Mouse (Mus musculus): Measurements from ENCODE around the gene Ksr2. TPM values are rescaled to one million over a fixed set of nuclear protein-coding genes. Genes with fewer than 3 reads are reported as not detected.

Gene Ksr2
- polyA plus RNA-seq, 1 experiment from 2014 or later: 0.35 TPM

GRCm38 (mm10) chr5:117458899-117459298 lies 45.1 kb downstream of the Ksr2 start:
- no peak for ATAC-seq (replicated peaks; ENCODE audit: insufficient number of reproducible peaks, low FRiP score, low TSS enrichment, low read depth)
- no peak overlapping the region for H3K4me3 ChIP-seq (ENCODE audit: low read depth, low read length)
- WGBS: 77% methylated on average over 9 of the region's 9 CpGs
- no peaks in the 10 kb centered on the region for H3K36me3 ChIP-seq (replicated peaks; ENCODE audit: control insufficient read depth, insufficient read depth, low read depth, low read length)
- no peak overlapping the region for H3K9ac ChIP-seq (replicated peaks; ENCODE audit: low read length)
- no peaks in the 10 kb centered on the region for H3K27me3 ChIP-seq (ENCODE audit: control insufficient read depth, insufficient read depth, low read length)
- H3K4me2 ChIP-seq (ENCODE audit: low read depth, low read length): no peak overlapping the region
- no peaks in the 10 kb centered on the region for H3K9me3 ChIP-seq (replicated peaks; ENCODE audit: control insufficient read depth, low read length)
- no peak for DNase-seq (ENCODE audit: low spot score)
- no peak overlapping the region for H3K27ac ChIP-seq (replicated peaks; ENCODE audit: low read depth, low read length)
- no peaks in the 10 kb centered on the region for H3K4me1 ChIP-seq (ENCODE audit: control insufficient read depth, insufficient read depth, low read length)

DNA sequence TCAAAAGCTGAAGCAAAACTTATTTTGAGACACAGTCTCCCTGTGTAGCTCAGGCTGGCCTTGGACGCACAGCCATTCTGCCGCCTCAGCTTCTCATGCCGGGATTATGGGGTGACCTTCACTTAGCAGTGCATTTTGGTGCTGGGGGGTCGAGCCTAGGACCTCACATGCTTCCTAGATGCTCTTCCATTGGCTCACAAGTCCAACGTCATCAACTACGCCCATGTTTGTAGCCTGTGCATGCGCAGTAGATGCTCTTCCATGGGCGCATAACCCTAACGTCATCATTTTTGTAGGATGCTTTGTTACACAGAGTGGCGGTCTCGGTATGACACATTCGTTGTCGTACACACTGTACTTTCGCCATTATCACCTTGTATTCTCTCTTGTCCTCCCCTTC lies 46.5 kb downstream of the Ksr2 start:
- 91% methylated on average over 14 of the region's 14 CpGs for WGBS
- Histone ChIP-seq H3K9ac (replicated peaks; ENCODE audit: low read length) (no peak overlapping the region), H3K4me2 (ENCODE audit: low read depth, low read length) (no peak overlapping the region), H3K27me3 (ENCODE audit: control insufficient read depth, insufficient read depth, low read length) (no peaks in the 10 kb centered on the region), H3K36me3 (replicated peaks; ENCODE audit: control insufficient read depth, insufficient read depth, low read depth, low read length) (no peaks in the 10 kb centered on the region), H3K4me3 (ENCODE audit: low read depth, low read length) (no peak overlapping the region), H3K4me1 (ENCODE audit: control insufficient read depth, insufficient read depth, low read length) (no peaks in the 10 kb centered on the region), H3K9me3 (replicated peaks; ENCODE audit: control insufficient read depth, low read length) (no peaks in the 10 kb centered on the region), H3K27ac (replicated peaks; ENCODE audit: low read depth, low read length) (no peak overlapping the region)
- no peak for ATAC-seq (replicated peaks; ENCODE audit: insufficient number of reproducible peaks, low FRiP score, low TSS enrichment, low read depth)
- no peak for DNase-seq (ENCODE audit: low spot score)

DNA sequence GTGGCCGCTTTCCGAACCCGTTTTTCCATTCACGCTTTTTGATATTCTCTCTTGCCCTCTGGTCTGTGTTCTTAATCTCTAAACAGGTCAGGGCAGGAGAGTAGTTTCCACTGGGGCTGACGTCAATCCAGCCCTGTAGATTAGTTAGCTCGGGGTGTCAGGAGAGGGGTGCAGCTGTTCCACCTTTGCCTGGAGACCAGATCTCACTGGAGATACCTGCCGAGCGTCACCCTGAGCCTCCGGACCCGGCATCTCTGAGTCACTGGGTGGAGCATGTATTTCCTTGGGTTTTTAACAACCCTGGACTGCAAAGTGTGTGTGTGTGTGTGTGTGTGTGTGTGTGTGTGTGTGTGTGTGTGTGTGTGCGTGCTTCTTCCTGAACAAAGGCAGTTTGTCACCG lies 53.3 kb downstream of the Ksr2 start:
- 85% methylated on average over 12 of the region's 12 CpGs for WGBS
- no peaks in the 10 kb centered on the region for H3K27me3 ChIP-seq (ENCODE audit: control insufficient read depth, insufficient read depth, low read length)
- H3K27ac ChIP-seq (replicated peaks; ENCODE audit: low read depth, low read length): no peak overlapping the region
- H3K36me3 ChIP-seq (replicated peaks; ENCODE audit: control insufficient read depth, insufficient read depth, low read depth, low read length): no peaks in the 10 kb centered on the region
- H3K9ac ChIP-seq (replicated peaks; ENCODE audit: low read length): no peak overlapping the region
- no peaks in the 10 kb centered on the region for H3K4me1 ChIP-seq (ENCODE audit: control insufficient read depth, insufficient read depth, low read length)
- H3K4me3 ChIP-seq (ENCODE audit: low read depth, low read length): no peak overlapping the region
- no peak for DNase-seq (ENCODE audit: low spot score)
- no peak for ATAC-seq (replicated peaks; ENCODE audit: insufficient number of reproducible peaks, low FRiP score, low TSS enrichment, low read depth)
- H3K9me3 ChIP-seq (replicated peaks; ENCODE audit: control insufficient read depth, low read length): no peaks in the 10 kb centered on the region
- no peak overlapping the region for H3K4me2 ChIP-seq (ENCODE audit: low read depth, low read length)

GRCm38 (mm10) chr5:117468961-117469360 lies 55.2 kb downstream of the Ksr2 start:
- Histone ChIP-seq H3K36me3 (replicated peaks; ENCODE audit: control insufficient read depth, insufficient read depth, low read depth, low read length) (no peaks in the 10 kb centered on the region), H3K27ac (replicated peaks; ENCODE audit: low read depth, low read length) (no peak overlapping the region), H3K9ac (replicated peaks; ENCODE audit: low read length) (no peak overlapping the region), H3K4me3 (ENCODE audit: low read depth, low read length) (no peak overlapping the region), H3K9me3 (replicated peaks; ENCODE audit: control insufficient read depth, low read length) (no peaks in the 10 kb centered on the region), H3K4me2 (ENCODE audit: low read depth, low read length) (no peak overlapping the region), H3K27me3 (ENCODE audit: control insufficient read depth, insufficient read depth, low read length) (no peaks in the 10 kb centered on the region), H3K4me1 (ENCODE audit: control insufficient read depth, insufficient read depth, low read length) (no peaks in the 10 kb centered on the region)
- DNase-seq (ENCODE audit: low spot score) (no peak), ATAC-seq (replicated peaks; ENCODE audit: insufficient number of reproducible peaks, low FRiP score, low TSS enrichment, low read depth) (no peak)
- 84% methylated on average over 4 of the region's 4 CpGs for WGBS

- ATAC-seq (replicated peaks; ENCODE audit: insufficient number of reproducible peaks, low FRiP score, low TSS enrichment, low read depth): no peak
- H3K4me3 ChIP-seq (ENCODE audit: low read depth, low read length): no peak overlapping the region
Measured at GRCm38 (mm10) chr5:117469572-117469971, 55.8 kb downstream of the Ksr2 start.

GRCm38 (mm10) chr5:117481162-117481561 lies 67.4 kb downstream of the Ksr2 start:
- Histone ChIP-seq H3K9me3 (replicated peaks; ENCODE audit: control insufficient read depth, low read length) (no peaks in the 10 kb centered on the region), H3K27ac (replicated peaks; ENCODE audit: low read depth, low read length) (no peak overlapping the region), H3K4me3 (ENCODE audit: low read depth, low read length) (no peak overlapping the region), H3K4me2 (ENCODE audit: low read depth, low read length) (no peak overlapping the region), H3K27me3 (ENCODE audit: control insufficient read depth, insufficient read depth, low read length) (no peaks in the 10 kb centered on the region), H3K9ac (replicated peaks; ENCODE audit: low read length) (no peak overlapping the region), H3K4me1 (ENCODE audit: control insufficient read depth, insufficient read depth, low read length) (no peaks in the 10 kb centered on the region), H3K36me3 (replicated peaks; ENCODE audit: control insufficient read depth, insufficient read depth, low read depth, low read length) (no peaks in the 10 kb centered on the region)
- DNase-seq (ENCODE audit: low spot score) (no peak), ATAC-seq (replicated peaks; ENCODE audit: insufficient number of reproducible peaks, low FRiP score, low TSS enrichment, low read depth) (no peak)
- 75% methylated on average over 3 of the region's 3 CpGs for WGBS

More at GRCm38 (mm10) chr5:117469572-117469971, 55.8 kb downstream of the Ksr2 start:
- Histone ChIP-seq H3K4me1 (ENCODE audit: control insufficient read depth, insufficient read depth, low read length) (no peaks in the 10 kb centered on the region), H3K36me3 (replicated peaks; ENCODE audit: control insufficient read depth, insufficient read depth, low read depth, low read length) (no peaks in the 10 kb centered on the region), H3K27ac (replicated peaks; ENCODE audit: low read depth, low read length) (no peak overlapping the region), H3K9me3 (replicated peaks; ENCODE audit: control insufficient read depth, low read length) (no peaks in the 10 kb centered on the region), H3K27me3 (ENCODE audit: control insufficient read depth, insufficient read depth, low read length) (no peaks in the 10 kb centered on the region), H3K4me2 (ENCODE audit: low read depth, low read length) (no peak overlapping the region), H3K9ac (replicated peaks; ENCODE audit: low read length) (no peak overlapping the region)
- WGBS: 94% methylated on average over 8 of the region's 8 CpGs
- no peak for DNase-seq (ENCODE audit: low spot score)

GRCm38 (mm10) chr5:117481586-117481985 lies 67.8 kb downstream of the Ksr2 start:
- H3K4me2 ChIP-seq (ENCODE audit: low read depth, low read length): no peak overlapping the region
- no peaks in the 10 kb centered on the region for H3K27me3 ChIP-seq (ENCODE audit: control insufficient read depth, insufficient read depth, low read length)
- no peaks in the 10 kb centered on the region for H3K36me3 ChIP-seq (replicated peaks; ENCODE audit: control insufficient read depth, insufficient read depth, low read depth, low read length)
- no peak overlapping the region for H3K9ac ChIP-seq (replicated peaks; ENCODE audit: low read length)
- 91% methylated on average over 12 of the region's 12 CpGs for WGBS
- no peaks in the 10 kb centered on the region for H3K4me1 ChIP-seq (ENCODE audit: control insufficient read depth, insufficient read depth, low read length)
- no peak for ATAC-seq (replicated peaks; ENCODE audit: insufficient number of reproducible peaks, low FRiP score, low TSS enrichment, low read depth)
- H3K9me3 ChIP-seq (replicated peaks; ENCODE audit: control insufficient read depth, low read length): no peaks in the 10 kb centered on the region
- no peak overlapping the region for H3K27ac ChIP-seq (replicated peaks; ENCODE audit: low read depth, low read length)
- no peak overlapping the region for H3K4me3 ChIP-seq (ENCODE audit: low read depth, low read length)
- no peak for DNase-seq (ENCODE audit: low spot score)

DNA sequence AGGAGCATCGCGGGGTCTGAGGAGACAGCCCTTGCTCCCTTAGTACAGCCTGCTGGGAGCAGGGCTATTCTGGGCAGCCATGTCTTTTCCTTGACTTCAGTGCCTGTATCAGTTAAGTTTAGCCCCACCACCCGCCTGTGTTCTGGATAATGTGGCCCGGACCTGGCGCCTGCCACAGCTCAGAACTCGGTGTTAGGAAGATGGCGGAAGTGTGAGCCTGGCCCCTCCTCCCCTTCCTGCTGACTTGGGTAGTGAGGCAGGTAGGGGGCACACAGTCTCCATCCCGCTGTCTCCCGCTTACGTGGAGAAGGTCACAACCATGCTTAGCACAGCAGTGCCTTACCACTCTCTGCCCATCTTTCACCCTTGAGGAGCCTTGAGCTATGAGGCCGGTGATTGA lies 68.2 kb downstream of the Ksr2 start:
- Histone ChIP-seq H3K4me1 (ENCODE audit: control insufficient read depth, insufficient read depth, low read length) (no peaks in the 10 kb centered on the region), H3K9me3 (replicated peaks; ENCODE audit: control insufficient read depth, low read length) (no peaks in the 10 kb centered on the region), H3K4me3 (ENCODE audit: low read depth, low read length) (no peak overlapping the region), H3K27ac (replicated peaks; ENCODE audit: low read depth, low read length) (no peak overlapping the region), H3K36me3 (replicated peaks; ENCODE audit: control insufficient read depth, insufficient read depth, low read depth, low read length) (no peaks in the 10 kb centered on the region), H3K27me3 (ENCODE audit: control insufficient read depth, insufficient read depth, low read length) (no peaks in the 10 kb centered on the region), H3K4me2 (ENCODE audit: low read depth, low read length) (no peak overlapping the region), H3K9ac (replicated peaks; ENCODE audit: low read length) (no peak overlapping the region)
- DNase-seq (ENCODE audit: low spot score) (no peak), ATAC-seq (replicated peaks; ENCODE audit: insufficient number of reproducible peaks, low FRiP score, low TSS enrichment, low read depth) (no peak)
- 85% methylated on average over 11 of the region's 11 CpGs for WGBS

Data from embryonic facial prominence, embryonic 11.5 days (tissue).